Mouse (Mus musculus) cortical plate, adult 2 months (tissue): ENCODE measurements around the gene Rheb.

ENCODE experiments used
- CTCF ChIP-seq: fragments of 200-500 bp; IDR thresholded peaks from 2 replicates; pipeline ENCODE4 v1.5.1; 2011; ENCODE audit warnings: mild to moderate bottlenecking, control low read depth, low read length; ENCODE audit not compliant: insufficient read depth; ENCODE audit errors: extremely low read depth
- POLR2A ChIP-seq: fragments of 200-500 bp; IDR thresholded peaks from 2 replicates; pipeline ENCODE4 v1.6.1; 2011; ENCODE audit warnings: mild to moderate bottlenecking, low read length, control low read depth; ENCODE audit not compliant: insufficient read depth; ENCODE audit errors: extremely low read depth

- no peak for TF ChIP-seq POLR2A
- TF ChIP-seq CTCF, result no peak
Observed at GRCm38 (mm10) chr5:24834491-24834890, 7.9 kb downstream of the Rheb start.
